Mouse (Mus musculus) C2C12 (cell line): Measurements from ENCODE around the gene Prss16.

Experiments used
- CEBPB ChIP-seq: IDR thresholded peaks from one replicate; pipeline ENCODE4 v1.6.1; 2011; ENCODE audit warnings: low read depth, mild to moderate bottlenecking, control low read depth, moderate library complexity
- CTCF ChIP-seq: IDR thresholded peaks from one replicate; pipeline ENCODE4 v1.5.1; 2011; ENCODE audit not compliant: control insufficient read depth, insufficient read depth, insufficient read length
- MYOD1 ChIP-seq: IDR thresholded peaks from one replicate; pipeline ENCODE4 v1.6.1; 2011; ENCODE audit warnings: low read depth; ENCODE audit not compliant: control insufficient read depth, insufficient read length

DNA sequence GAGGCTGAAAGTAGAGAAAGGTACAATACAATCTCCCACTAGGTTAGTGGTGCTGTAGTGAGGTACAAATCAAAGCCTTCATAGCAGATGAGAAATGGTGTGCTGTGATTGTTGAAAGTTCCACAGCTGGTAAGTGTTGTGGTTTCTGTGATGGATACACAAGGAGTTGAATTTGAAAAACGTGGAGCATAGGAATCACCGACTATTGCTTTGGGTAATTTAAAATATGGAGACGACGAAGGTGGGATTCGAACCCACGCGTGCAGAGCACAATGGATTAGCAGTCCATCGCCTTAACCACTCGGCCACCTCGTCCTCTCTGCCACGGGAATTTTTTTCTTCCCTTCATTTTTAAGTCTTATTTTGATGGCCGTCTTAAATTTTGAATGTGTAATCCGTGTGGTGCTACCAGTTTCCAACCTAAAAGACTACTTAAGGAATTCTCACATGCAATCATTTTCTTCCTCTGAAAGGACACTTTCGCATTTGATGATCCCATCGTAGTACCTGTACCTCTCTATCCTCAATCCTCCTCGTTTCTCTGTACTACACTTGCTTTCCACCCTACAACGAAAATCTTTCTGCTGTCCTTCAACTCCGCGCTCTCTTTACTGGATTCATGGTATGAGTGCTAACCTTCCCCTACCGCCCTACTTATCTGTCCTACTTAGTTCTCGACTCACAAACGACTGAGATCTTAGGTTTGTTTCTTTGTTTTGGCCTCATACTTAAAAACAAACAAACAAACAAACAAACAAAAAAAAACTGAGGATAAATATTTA, 15.4 kb downstream of the Prss16 start:
- TF ChIP-seq CTCF (no peak), CEBPB (no peak), MYOD1 (no peak)
